Mouse (Mus musculus): Measurements from ENCODE around the gene Cemip.
A peak's percentile ranks its signal among the peaks of the same experiment; 100 is the strongest.
"Not testable (repeated sequence)": the region's sequence is repeated elsewhere in the genome, so short reads cannot be mapped to it uniquely, and the experiment has no call there.

Cemip gene

GRCm38 (mm10) chr7:84086039-84086829, at the start of gene Cemip:
Gene Cemip (minus strand): TSS chr7:84086502.
- DNase-seq: peak; percentile 95 to 96

- DNase-seq: peak in 1 of 2 experiments; percentile 33
Measured at GRCm38 (mm10) chr7:84132704-84133103, 46.4 kb upstream of the Cemip start.

GRCm38 (mm10) chr7:84131736-84132135, 45.4 kb upstream of the Cemip start:
- DNase-seq: no peak

- DNase-seq: peak; percentile 43 to 48
Measured at GRCm38 (mm10) chr7:84128661-84129060, 42.4 kb upstream of the Cemip start.

- no peak for DNase-seq
Measured at GRCm38 (mm10) chr7:84125730-84126129, 39.4 kb upstream of the Cemip start.

GRCm38 (mm10) chr7:84123651-84124050, 37.3 kb upstream of the Cemip start:
- not testable (repeated sequence) for DNase-seq

GRCm38 (mm10) chr7:84121778-84122177, 35.5 kb upstream of the Cemip start:
- DNase-seq: no peak

GRCm38 (mm10) chr7:84120142-84120760, 33.9 kb upstream of the Cemip start:
- DNase-seq: no peak

- DNase-seq: no peak
Measured at GRCm38 (mm10) chr7:84119216-84120105, 33.2 kb upstream of the Cemip start.

- DNase-seq: peak in 1 of 2 experiments; percentile 25
Measured at GRCm38 (mm10) chr7:84117543-84118122, 31.3 kb upstream of the Cemip start.

GRCm38 (mm10) chr7:84116621-84117542, 30.6 kb upstream of the Cemip start:
- no peak for DNase-seq

- no peak for DNase-seq
Measured at GRCm38 (mm10) chr7:84115385-84115784, 29.1 kb upstream of the Cemip start.

GRCm38 (mm10) chr7:84114775-84115174, 28.5 kb upstream of the Cemip start:
- no peak for DNase-seq

- DNase-seq: no peak
Measured at GRCm38 (mm10) chr7:84113035-84113390, 26.7 kb upstream of the Cemip start.

- DNase-seq: no peak
Measured at GRCm38 (mm10) chr7:84112351-84113034, 26.2 kb upstream of the Cemip start.

- DNase-seq: no peak
Measured at GRCm38 (mm10) chr7:84111716-84112350, 25.5 kb upstream of the Cemip start.

- no peak for DNase-seq
Measured at GRCm38 (mm10) chr7:84106942-84107341, 20.6 kb upstream of the Cemip start.

- DNase-seq: no peak
Measured at GRCm38 (mm10) chr7:84102589-84102988, 16.3 kb upstream of the Cemip start.

- no peak for DNase-seq
Measured at GRCm38 (mm10) chr7:84100672-84101071, 14.4 kb upstream of the Cemip start.

GRCm38 (mm10) chr7:84098098-84098497, 11.8 kb upstream of the Cemip start:
- DNase-seq: no peak

GRCm38 (mm10) chr7:84096501-84096900, 10.2 kb upstream of the Cemip start:
- peak; percentile 72 to 91 for DNase-seq

All from cerebellum, postnatal 25 days (tissue).